Mouse (Mus musculus) intestine, postnatal 0 days (tissue): ENCODE results near the gene Pdcd1lg2. TPM values are rescaled to one million over a fixed set of nuclear protein-coding genes. Genes with fewer than 3 reads are reported as not detected.

Source experiments
- ATAC-seq: fragments of 200-750 bp; cut with Nextera tagmentation; 2 replicates; pipeline ENCODE4 v1.8.0; 2017; ENCODE audit warnings: mild to moderate bottlenecking, moderate TSS enrichment, moderate library complexity
- H3K27ac ChIP-seq: fragments of 300-500 bp; sonication (generic); 2 replicates; pipeline ENCODE4 v1.5.1; 2014; ENCODE audit warnings: mild to moderate bottlenecking, low read depth, low read length, moderate library complexity
- H3K27me3 ChIP-seq: fragments of 300-500 bp; sonication (generic); replicated peaks from 2 replicates; pipeline ENCODE4 v1.6.1; 2014; ENCODE audit warnings: low read length, mixed read lengths; ENCODE audit not compliant: control insufficient read depth, insufficient read depth
- H3K36me3 ChIP-seq: fragments of 300-500 bp; sonication (generic); 2 replicates; pipeline ENCODE4 v1.6.1; 2014; ENCODE audit warnings: mild to moderate bottlenecking, moderate library complexity; ENCODE audit not compliant: control insufficient read depth, insufficient read depth
- H3K4me1 ChIP-seq: fragments of 300-500 bp; sonication (generic); replicated peaks from 2 replicates; pipeline ENCODE4 v1.6.1; 2014; ENCODE audit warnings: antibody characterized with exemption, low read length, mixed read lengths; ENCODE audit not compliant: control insufficient read depth, insufficient read depth
- H3K4me2 ChIP-seq: fragments of 300-500 bp; sonication (generic); replicated peaks from 2 replicates; pipeline ENCODE4 v1.6.1; 2014; ENCODE audit warnings: low read depth, mild to moderate bottlenecking, moderate library complexity
- H3K4me3 ChIP-seq: fragments of 300-500 bp; sonication (generic); 2 replicates; pipeline ENCODE4 v1.5.1; 2014; ENCODE audit warnings: low read depth, low read length
- H3K9ac ChIP-seq: fragments of 300-500 bp; sonication (generic); 2 replicates; pipeline ENCODE4 v1.6.1; 2014; ENCODE audit warnings: mild to moderate bottlenecking, low read depth, low read length
- H3K9me3 ChIP-seq: fragments of 300-500 bp; sonication (generic); 2 replicates; pipeline ENCODE4 v1.6.1; 2016; ENCODE audit warnings: mixed run types; ENCODE audit not compliant: control insufficient read depth
- CTCF ChIP-seq: sonication (generic); IDR thresholded peaks from 2 replicates; pipeline ENCODE4 v1.5.1; 2016; ENCODE audit warnings: low read depth, mild to moderate bottlenecking, control low read depth, antibody characterized with exemption, moderate library complexity
- WGBS: fragments of 180-500 bp; shearing (Covaris S2); extraction: QIAGEN DNeasy Blood & Tissue Kit; methylation state at CpG from one replicate; pipeline ENCODE4 v1.1.7; 2014; 5-methylcytosine and 5-hydroxymethylcytosine counted together
- polyA plus RNA-seq: library from polyadenylated mRNA; unstranded; fragments of >200 nt; fragmentation: Nextera tagmentation; extraction: Ambion mirVana; gene quantifications from 2 replicates; pipeline ENCODE4 v1.2.1, GENCODE M21; 2015

Pdcd1lg2 gene
- polyA plus RNA-seq, 1 experiment from 2014 or later = not detected

- no peak overlapping the region for H3K4me2 ChIP-seq
- no peak for TF ChIP-seq CTCF
- 77% methylated on average over 10 of the region's 10 CpGs for WGBS
- H3K4me3 ChIP-seq = no peak overlapping the region
- H3K27me3 ChIP-seq = no peaks in the 10 kb centered on the region
- H3K27ac ChIP-seq = no peak overlapping the region
- H3K36me3 ChIP-seq = peaks cover 7% of the 10 kb centered on the region; the same call in 1 of the 2 replicates
- no peak for ATAC-seq
- H3K9ac ChIP-seq = no peak overlapping the region
- peaks cover 4% of the 10 kb centered on the region; the same call in 1 of the 2 replicates for H3K4me1 ChIP-seq
- no peaks in the 10 kb centered on the region for H3K9me3 ChIP-seq
Measured at GRCm38 (mm10) chr19:29515991-29516390, 105.3 kb downstream of the Pdcd1lg2 start.

- Histone ChIP-seq H3K9ac (no peak overlapping the region), H3K27me3 (no peaks in the 10 kb centered on the region), H3K4me2 (no peak overlapping the region), H3K36me3 (peaks cover 7% of the 10 kb centered on the region; the same call in 1 of the 2 replicates), H3K4me1 (peaks cover 7% of the 10 kb centered on the region; the same call in 1 of the 2 replicates), H3K4me3 (no peak overlapping the region), H3K9me3 (no peaks in the 10 kb centered on the region), H3K27ac (no peak overlapping the region)
- WGBS = 81% methylated on average over 7 of the region's 7 CpGs
- no peak for ATAC-seq
- TF ChIP-seq CTCF = no peak
Measured at GRCm38 (mm10) chr19:29518409-29518808, 107.7 kb downstream of the Pdcd1lg2 start.

DNA sequence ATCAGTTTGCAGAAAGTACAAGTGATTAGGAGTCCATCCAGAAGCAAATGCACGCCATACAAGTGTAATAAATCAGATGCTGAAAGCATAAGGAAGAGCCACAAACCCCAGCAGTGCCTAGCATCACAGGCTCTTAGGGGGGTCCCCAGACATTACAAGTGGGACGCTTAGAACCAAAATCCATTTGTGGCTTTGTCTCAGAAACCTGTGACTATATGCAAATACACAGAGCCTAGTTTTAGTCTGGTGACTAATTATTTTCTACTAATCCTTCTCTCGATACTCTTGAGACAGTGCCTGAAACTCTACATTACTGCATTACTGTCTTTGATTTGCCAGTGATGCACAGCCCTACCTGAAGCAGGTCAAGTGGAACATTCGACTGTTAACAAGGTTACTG is 108.2 kb downstream of the Pdcd1lg2 start:
- 74% methylated on average over 4 of the region's 4 CpGs for WGBS
- peaks cover 7% of the 10 kb centered on the region; the same call in 1 of the 2 replicates for H3K4me1 ChIP-seq
- peaks cover 7% of the 10 kb centered on the region; the same call in 1 of the 2 replicates for H3K36me3 ChIP-seq
- TF ChIP-seq CTCF = no peak
- no peaks in the 10 kb centered on the region for H3K27me3 ChIP-seq
- no peak overlapping the region for H3K4me2 ChIP-seq
- H3K27ac ChIP-seq = no peak overlapping the region
- ATAC-seq = no peak
- H3K9ac ChIP-seq = no peak overlapping the region
- no peak overlapping the region for H3K4me3 ChIP-seq
- no peaks in the 10 kb centered on the region for H3K9me3 ChIP-seq

Other genes starting within 250 kb of the Pdcd1lg2 start
- 11.2 and 11.7 TPM in 2 replicates for gene Jak2, start 159.1 kb upstream of the Pdcd1lg2 start, polyA plus RNA-seq
- 48.4 and 50.0 TPM in 2 replicates for gene Insl6, start 85.6 kb upstream of the Pdcd1lg2 start, polyA plus RNA-seq
- gene Rln1, start 76.2 kb upstream of the Pdcd1lg2 start, polyA plus RNA-seq = not detected in 2 replicates
- 147 TPM in 2 replicates for gene Plgrkt, start 43.5 kb upstream of the Pdcd1lg2 start, polyA plus RNA-seq
- gene Cd274, start 43.5 kb upstream of the Pdcd1lg2 start, polyA plus RNA-seq = 0.30 TPM in 2 replicates
- 10.2 and 12.0 TPM in 2 replicates for gene Ric1, start 111.4 kb downstream of the Pdcd1lg2 start, polyA plus RNA-seq
- gene Ermp1, start 237.5 kb downstream of the Pdcd1lg2 start, polyA plus RNA-seq = 7.8 and 8.3 TPM in 2 replicates